Mouse (Mus musculus) bone marrow macrophage, adult 2 months (primary cell): Measurements from ENCODE around the gene Zfp91.

Experiments
- CTCF ChIP-seq: IDR thresholded peaks from 2 replicates; pipeline ENCODE4 v1.5.1; 2012; ENCODE audit warnings: low read depth, mild to moderate bottlenecking, low read length, moderate library complexity
- POLR2A ChIP-seq: IDR thresholded peaks from 2 replicates; pipeline ENCODE4 v1.6.1; 2012; ENCODE audit warnings: mild to moderate bottlenecking, low read depth, low read length, borderline replicate concordance

- TF ChIP-seq POLR2A = no peak
- TF ChIP-seq CTCF = no peak
Measured at GRCm38 (mm10) chr19:12796328-12796931, 504 bp upstream of the Zfp91 start.
